In the genomic region with DNA sequence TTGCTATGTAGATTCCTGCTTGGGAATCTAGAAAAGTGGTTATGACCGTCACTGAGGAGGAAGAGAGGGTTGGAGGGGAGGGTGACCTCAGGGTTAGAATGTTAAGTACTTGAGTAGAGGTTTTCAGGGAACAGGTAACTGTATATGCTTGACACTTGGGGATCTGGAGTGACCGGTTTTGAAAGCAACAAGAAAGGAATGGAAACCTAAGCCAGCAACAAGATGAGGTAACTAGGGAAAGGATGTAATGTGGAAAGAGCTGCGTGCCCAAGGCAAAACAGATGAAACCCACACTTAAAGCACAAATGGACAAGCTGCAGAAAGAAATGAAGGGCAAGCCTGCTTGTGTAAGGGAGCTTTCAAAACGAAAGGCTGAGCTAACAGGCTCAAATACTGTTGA, we compare ENCODE assay signal across 16 mouse cellular contexts. TPM values are rescaled to one million over a fixed set of nuclear protein-coding genes. Genes with fewer than 3 reads are reported as not detected.
"Had no signal": no experiment of that assay in that cellular context is flagged by ENCODE, and none has a peak within 500 bp of the region (broad histone marks: within the 10 kb centered on the region; RNA-seq: fewer than 3 reads in every experiment).

No protein-coding gene starts in this region.

- H3K9me3 ChIP-seq: limb, embryonic 15.5 days; liver, embryonic 12.5 days; midbrain, embryonic 12.5 days; neural tube, embryonic 13.5 days had no signal

- H3K27ac ChIP-seq: left cerebral cortex, adult 2 months; limb, embryonic 15.5 days; liver, embryonic 12.5 days; midbrain, embryonic 12.5 days; neural tube, embryonic 13.5 days had no signal

- H3K36me3 ChIP-seq: limb, embryonic 15.5 days; liver, embryonic 12.5 days; midbrain, embryonic 12.5 days; neural tube, embryonic 13.5 days had no signal

- H3K9ac ChIP-seq: limb, embryonic 15.5 days; liver, embryonic 12.5 days; midbrain, embryonic 12.5 days; neural tube, embryonic 13.5 days had no signal

- H3K27me3 ChIP-seq: limb, embryonic 15.5 days; liver, embryonic 12.5 days; midbrain, embryonic 12.5 days; neural tube, embryonic 13.5 days had no signal

- H3K4me3 ChIP-seq: left cerebral cortex, adult 2 months; limb, embryonic 15.5 days; liver, embryonic 12.5 days; midbrain, embryonic 12.5 days; neural tube, embryonic 13.5 days had no signal

- H3K4me2 ChIP-seq: limb, embryonic 15.5 days; liver, embryonic 12.5 days; midbrain, embryonic 12.5 days; neural tube, embryonic 13.5 days had no signal

- H3K4me1 ChIP-seq: limb, embryonic 15.5 days; liver, embryonic 12.5 days; midbrain, embryonic 12.5 days; neural tube, embryonic 13.5 days had no signal

- DNase-seq: kidney, adult 11 months; kidney, adult 9 months; kidney, postnatal 10 days; kidney, postnatal 4 days; retina, postnatal 1 day; right cerebral cortex, postnatal 4 days; spleen, adult 18-20 months; thymus, adult 18-20 months; thymus, postnatal 14 days had no signal

- ATAC-seq: liver, embryonic 12.5 days; midbrain, embryonic 16.5 days had no signal

RNA-seq across cellular contexts. Expression of gene Klhl32, which starts 18.3 kb away (rescaled TPM):
- total RNA-seq: megakaryocyte-erythroid progenitor cell, adult 5-6 weeks had no signal
